Mouse (Mus musculus) MEL-GATA-1-ER (cell line): ENCODE data around the gene Reep3.

Experiments
- DNase-seq: peaks from one replicate; pipeline ENCODE4 v3.0.0-alpha.2; 2012; ENCODE audit warnings: low read depth; ENCODE audit errors: extremely low read depth

Reep3 gene

GRCm38 (mm10) chr10:67083446-67084166 is 13.1 kb downstream of the Reep3 start:
- DNase-seq, result no peak

- DNase-seq, result no peak
These were observed 14.2 kb downstream of the Reep3 start for GRCm38 (mm10) chr10:67082531-67082930.

GRCm38 (mm10) chr10:67081206-67082007 is 15.3 kb downstream of the Reep3 start:
- no peak for DNase-seq

GRCm38 (mm10) chr10:67079030-67079429 is 17.7 kb downstream of the Reep3 start:
- no peak for DNase-seq

- no peak for DNase-seq
These were observed 20.5 kb downstream of the Reep3 start for GRCm38 (mm10) chr10:67075931-67076878.

- no peak for DNase-seq
These were observed 23.2 kb downstream of the Reep3 start for GRCm38 (mm10) chr10:67073577-67073976.

- no peak for DNase-seq
These were observed 24.1 kb downstream of the Reep3 start for GRCm38 (mm10) chr10:67072600-67072999.

GRCm38 (mm10) chr10:67071884-67072283 is 24.9 kb downstream of the Reep3 start:
- DNase-seq, result peak; percentile 4

GRCm38 (mm10) chr10:67071389-67071788 is 25.4 kb downstream of the Reep3 start:
- DNase-seq, result no peak

- DNase-seq, result no peak
These were observed 27.7 kb downstream of the Reep3 start for GRCm38 (mm10) chr10:67069013-67069412.

- no peak for DNase-seq
These were observed 30.3 kb downstream of the Reep3 start for GRCm38 (mm10) chr10:67066421-67066820.

- no peak for DNase-seq
These were observed 30.8 kb downstream of the Reep3 start for GRCm38 (mm10) chr10:67065927-67066326.

GRCm38 (mm10) chr10:67065277-67065887 is 31.4 kb downstream of the Reep3 start:
- DNase-seq, result no peak

- no peak for DNase-seq
These were observed 34.9 kb downstream of the Reep3 start for GRCm38 (mm10) chr10:67061823-67062222.

- no peak for DNase-seq
These were observed 35.4 kb downstream of the Reep3 start for GRCm38 (mm10) chr10:67061367-67061801.

- no peak for DNase-seq
These were observed 38.0 kb downstream of the Reep3 start for GRCm38 (mm10) chr10:67058702-67059101.

- DNase-seq, result no peak
These were observed 38.4 kb downstream of the Reep3 start for GRCm38 (mm10) chr10:67058297-67058696.

GRCm38 (mm10) chr10:67057696-67058095 is 39.0 kb downstream of the Reep3 start:
- no peak for DNase-seq

- no peak for DNase-seq
These were observed 39.5 kb downstream of the Reep3 start for GRCm38 (mm10) chr10:67057208-67057607.

GRCm38 (mm10) chr10:67055867-67056856 is 40.6 kb downstream of the Reep3 start:
- no peak for DNase-seq
